Mouse (Mus musculus): ENCODE measurements around the gene Ebp.

- TF ChIP-seq POLR2A (IDR thresholded peaks at IDR 0.05; ENCODE audit: insufficient read length, low read depth) (no peak), POLR2AphosphoS2 (IDR thresholded peaks at IDR 0.05; ENCODE audit: insufficient read length, low read depth) (peak; percentile 54), USF1 (IDR thresholded peaks at IDR 0.05; ENCODE audit: low read depth) (no peak), TCF12 (IDR thresholded peaks at IDR 0.05; ENCODE audit: insufficient read depth, poor library complexity, severe bottlenecking) (no peak), MYOG (IDR thresholded peaks at IDR 0.05; ENCODE audit: control insufficient read depth in 1 of 3, insufficient read depth in 1 of 3, insufficient read length in 2 of 3, low read depth in 2 of 3) (no peak), E2F4 (IDR thresholded peaks at IDR 0.05; ENCODE audit: insufficient read depth) (no peak), MYOD1 (IDR thresholded peaks at IDR 0.05; ENCODE audit: control insufficient read depth in 1 of 3, insufficient read length in 2 of 3, low read depth in 2 of 3) (no peak), MAX (IDR thresholded peaks at IDR 0.05; ENCODE audit: low read depth) (no peak)
Measured at GRCm38 (mm10) chrX:8140446-8140845, 52.9 kb downstream of the Ebp start.
